8 mouse cellular contexts compared by ENCODE assay signal in genomic region chr15:79940932-79941331, GRCm38 (mm10). TPM values are rescaled to one million over a fixed set of nuclear protein-coding genes. Genes with fewer than 3 reads are reported as not detected.
A peak's percentile ranks its signal among the peaks of the same experiment; 100 is the strongest.
DNase-seq lines count a peak whose midpoint lies in the region; ATAC-seq and TF ChIP-seq lines count a peak whose summit lies in the region.

No protein-coding gene starts in this region.

- 26% methylated on average over 8 of the region's 8 CpGs for WGBS in forebrain, postnatal 0 days
- WGBS in forebrain, embryonic 12.5 days, result 28% methylated on average over 8 of the region's 8 CpGs
- 29% methylated on average over 8 of the region's 8 CpGs for WGBS in midbrain, embryonic 14.5 days
- 26% methylated on average over 8 of the region's 8 CpGs for WGBS in midbrain, embryonic 15.5 days

- ATAC-seq in forebrain, postnatal 0 days, result no peak
- ATAC-seq in forebrain, embryonic 12.5 days (ENCODE audit: low FRiP score), result no peak
- ATAC-seq in midbrain, embryonic 14.5 days (ENCODE audit: low FRiP score, low TSS enrichment), result no peak
- ATAC-seq in midbrain, embryonic 15.5 days (replicated peaks), result no peak

- H3K4me1 ChIP-seq in forebrain, postnatal 0 days (ENCODE audit: insufficient read depth), result no peaks in the 10 kb centered on the region
- H3K4me1 ChIP-seq in forebrain, embryonic 12.5 days, result no peaks in the 10 kb centered on the region
- no peaks in the 10 kb centered on the region for H3K4me1 ChIP-seq in midbrain, embryonic 14.5 days (ENCODE audit: control insufficient read depth, insufficient read depth, low read length)
- no peaks in the 10 kb centered on the region for H3K4me1 ChIP-seq in midbrain, embryonic 15.5 days

- H3K27ac ChIP-seq in forebrain, postnatal 0 days (ENCODE audit: low read depth, low read length), result no peak overlapping the region
- no peak overlapping the region for H3K27ac ChIP-seq in forebrain, embryonic 12.5 days
- no peak overlapping the region for H3K27ac ChIP-seq in midbrain, embryonic 14.5 days (replicated peaks; ENCODE audit: low read depth, low read length)
- H3K27ac ChIP-seq in midbrain, embryonic 15.5 days, result no peak overlapping the region

- DNase-seq in forebrain, postnatal 0 days, result peak; percentile 62
- peak; percentile 79 for DNase-seq in midbrain, embryonic 14.5 days
- peak; percentile 49 for DNase-seq in adrenal gland, postnatal 25 days
- DNase-seq in induced T-regulatory cell, adult 2 months (ENCODE audit: low read depth), result peak; percentile 84
- DNase-seq in thymus, postnatal 14 days, result peak; percentile 61
- no peak for DNase-seq in layer of hippocampus, adult 11-12 months (ENCODE audit: low spot score)

- TF ChIP-seq CTCF in forebrain, postnatal 0 days (IDR thresholded peaks at IDR 0.05; ENCODE audit: low read depth), result peak; percentile 86

- no peaks in the 10 kb centered on the region for H3K9me3 ChIP-seq in forebrain, postnatal 0 days (ENCODE audit: low read length)
- H3K9me3 ChIP-seq in forebrain, embryonic 12.5 days, result no peaks in the 10 kb centered on the region
- no peaks in the 10 kb centered on the region for H3K9me3 ChIP-seq in midbrain, embryonic 14.5 days (ENCODE audit: control insufficient read depth, low read length)
- H3K9me3 ChIP-seq in midbrain, embryonic 15.5 days, result no peaks in the 10 kb centered on the region

- no peak overlapping the region for H3K9ac ChIP-seq in forebrain, postnatal 0 days
- H3K9ac ChIP-seq in forebrain, embryonic 12.5 days, result no peak overlapping the region
- H3K9ac ChIP-seq in midbrain, embryonic 14.5 days (replicated peaks; ENCODE audit: low read length), result no peak overlapping the region
- H3K9ac ChIP-seq in midbrain, embryonic 15.5 days, result no peak overlapping the region

- H3K4me2 ChIP-seq in forebrain, postnatal 0 days (ENCODE audit: low read depth), result no peak overlapping the region
- H3K4me2 ChIP-seq in forebrain, embryonic 12.5 days, result no peak overlapping the region
- H3K4me2 ChIP-seq in midbrain, embryonic 14.5 days (ENCODE audit: low read length), result no peak overlapping the region
- H3K4me2 ChIP-seq in midbrain, embryonic 15.5 days, result no peak overlapping the region

- no peaks in the 10 kb centered on the region for H3K27me3 ChIP-seq in forebrain, postnatal 0 days (ENCODE audit: insufficient read depth, low read length)
- H3K27me3 ChIP-seq in forebrain, embryonic 12.5 days, result peaks cover 8% of the 10 kb centered on the region
- H3K27me3 ChIP-seq in midbrain, embryonic 14.5 days (ENCODE audit: control insufficient read depth, insufficient read depth, low read length), result no peaks in the 10 kb centered on the region
- no peaks in the 10 kb centered on the region; the same call in 1 of the 2 replicates for H3K27me3 ChIP-seq in midbrain, embryonic 15.5 days (replicated peaks)

- no peak overlapping the region for H3K4me3 ChIP-seq in forebrain, postnatal 0 days (ENCODE audit: low read depth, low read length)
- no peak overlapping the region for H3K4me3 ChIP-seq in forebrain, embryonic 12.5 days (replicated peaks)
- H3K4me3 ChIP-seq in midbrain, embryonic 14.5 days (replicated peaks; ENCODE audit: low read depth, low read length), result no peak overlapping the region
- no peak overlapping the region for H3K4me3 ChIP-seq in midbrain, embryonic 15.5 days

- no peaks in the 10 kb centered on the region for H3K36me3 ChIP-seq in forebrain, postnatal 0 days (ENCODE audit: insufficient read depth)
- no peaks in the 10 kb centered on the region for H3K36me3 ChIP-seq in forebrain, embryonic 12.5 days (replicated peaks)
- H3K36me3 ChIP-seq in midbrain, embryonic 14.5 days (ENCODE audit: control insufficient read depth, insufficient read depth, low read length), result no peaks in the 10 kb centered on the region
- H3K36me3 ChIP-seq in midbrain, embryonic 15.5 days (replicated peaks), result no peaks in the 10 kb centered on the region

RNA-seq across cellular contexts. Expression of gene Cbx7, which starts 30.0 kb away (rescaled TPM):
- total RNA-seq in forebrain, postnatal 0 days (2014; rRNA removed), result 6.4 and 11.1 TPM in 2 replicates
- polyA plus RNA-seq in forebrain, postnatal 0 days (2015; fragmentation: Nextera tagmentation; extraction: Ambion mirVana), result 2.4 and 3.1 TPM in 2 replicates
- 3.3 and 3.6 TPM in 2 replicates for polyA plus RNA-seq in forebrain, embryonic 12.5 days (2016; fragmentation: Nextera tagmentation; extraction: Ambion mirVana)
- 4.4 TPM in 2 replicates for polyA plus RNA-seq in midbrain, embryonic 14.5 days (2014; fragmentation: Nextera tagmentation; extraction: Ambion mirVana)
- 4.7 and 5.8 TPM in 2 replicates for polyA plus RNA-seq in midbrain, embryonic 15.5 days (2015; fragmentation: Nextera tagmentation; extraction: Ambion mirVana)
- 15.7 and 22.4 TPM in 2 replicates for total RNA-seq in adrenal gland, postnatal 25 days (2021)

RNA-seq across cellular contexts. Expression of gene Apobec3, which starts 49.5 kb away (rescaled TPM):
- total RNA-seq in forebrain, postnatal 0 days (2014; rRNA removed), result 4.0 and 5.3 TPM in 2 replicates
- 3.1 and 3.6 TPM in 2 replicates for polyA plus RNA-seq in forebrain, postnatal 0 days (2015; fragmentation: Nextera tagmentation; extraction: Ambion mirVana)
- polyA plus RNA-seq in forebrain, embryonic 12.5 days (2016; fragmentation: Nextera tagmentation; extraction: Ambion mirVana), result 7.4 and 8.4 TPM in 2 replicates
- polyA plus RNA-seq in midbrain, embryonic 14.5 days (2014; fragmentation: Nextera tagmentation; extraction: Ambion mirVana), result 0.92 and 5.0 TPM in 2 replicates
- polyA plus RNA-seq in midbrain, embryonic 15.5 days (2015; fragmentation: Nextera tagmentation; extraction: Ambion mirVana), result 3.5 and 4.0 TPM in 2 replicates
- total RNA-seq in adrenal gland, postnatal 25 days (2021), result 17.5 and 25.0 TPM in 2 replicates
